Mouse (Mus musculus) hindbrain, postnatal 0 days (tissue): ENCODE results near the gene Crybb1. TPM values are rescaled to one million over a fixed set of nuclear protein-coding genes. Genes with fewer than 3 reads are reported as not detected.

Experiments
- ATAC-seq: fragments of 200-750 bp; cut with Nextera tagmentation; 2 replicates; pipeline ENCODE4 v1.8.0; 2017; ENCODE audit warnings: mild to moderate bottlenecking, moderate TSS enrichment, moderate library complexity
- DNase-seq: peaks from one replicate; pipeline ENCODE4 v3.0.0-alpha.2; 2015; ENCODE audit warnings: low spot score
- H3K27ac ChIP-seq: fragments of 300-500 bp; sonication (generic); 2 replicates; pipeline ENCODE4 v1.5.1; 2014; ENCODE audit warnings: mild to moderate bottlenecking
- H3K27me3 ChIP-seq: fragments of 300-500 bp; sonication (generic); 2 replicates; pipeline ENCODE4 v1.6.1; 2014; ENCODE audit warnings: low read length, mixed read lengths; ENCODE audit not compliant: insufficient read depth
- H3K36me3 ChIP-seq: fragments of 300-500 bp; sonication (generic); 2 replicates; pipeline ENCODE4 v1.6.1; 2014; ENCODE audit warnings: low read length, mixed read lengths; ENCODE audit not compliant: insufficient read depth
- H3K4me1 ChIP-seq: fragments of 300-500 bp; sonication (generic); 2 replicates; pipeline ENCODE4 v1.6.1; 2014; ENCODE audit warnings: antibody characterized with exemption, low read length, mixed read lengths; ENCODE audit not compliant: insufficient read depth
- H3K4me2 ChIP-seq: fragments of 300-500 bp; sonication (generic); 2 replicates; pipeline ENCODE4 v1.6.1; 2014; ENCODE audit warnings: low read depth, mild to moderate bottlenecking, low read length, moderate library complexity, mixed read lengths
- H3K4me3 ChIP-seq: fragments of 300-500 bp; sonication (generic); 2 replicates; pipeline ENCODE4 v1.5.1; 2014; ENCODE audit warnings: low read length
- H3K9ac ChIP-seq: fragments of 300-500 bp; sonication (generic); replicated peaks from 2 replicates; pipeline ENCODE4 v1.6.1; 2014; ENCODE audit warnings: mild to moderate bottlenecking, low read length, moderate library complexity, mixed read lengths
- H3K9me3 ChIP-seq: fragments of 300-500 bp; sonication (generic); 2 replicates; pipeline ENCODE4 v1.6.1; 2016; ENCODE audit warnings: low read length, mixed read lengths
- CTCF ChIP-seq: IDR thresholded peaks from 2 replicates; pipeline ENCODE4 v1.5.1; 2016; ENCODE audit warnings: antibody characterized with exemption, control low read depth, low read depth
- WGBS: fragments of 180-500 bp; shearing (Covaris S2); extraction: QIAGEN DNeasy Blood & Tissue Kit; methylation state at CpG from one replicate; pipeline ENCODE4 v1.1.7; 2014; 5-methylcytosine and 5-hydroxymethylcytosine counted together
- polyA plus RNA-seq: library from polyadenylated mRNA; unstranded; fragments of >200 nt; fragmentation: Nextera tagmentation; extraction: Ambion mirVana; gene quantifications from 2 replicates; pipeline ENCODE4 v1.2.1, GENCODE M21; 2015
- total RNA-seq: library from RNA; depleted of rRNA; stranded (reverse); fragments of >200 nt; gene quantifications from 2 replicates; pipeline ENCODE4 v1.2.3, GENCODE M21; 2014

Crybb1 gene
- total and polyA plus RNA-seq, 2 experiments from 2014 or later: 11.7 to 14.6 TPM

DNA sequence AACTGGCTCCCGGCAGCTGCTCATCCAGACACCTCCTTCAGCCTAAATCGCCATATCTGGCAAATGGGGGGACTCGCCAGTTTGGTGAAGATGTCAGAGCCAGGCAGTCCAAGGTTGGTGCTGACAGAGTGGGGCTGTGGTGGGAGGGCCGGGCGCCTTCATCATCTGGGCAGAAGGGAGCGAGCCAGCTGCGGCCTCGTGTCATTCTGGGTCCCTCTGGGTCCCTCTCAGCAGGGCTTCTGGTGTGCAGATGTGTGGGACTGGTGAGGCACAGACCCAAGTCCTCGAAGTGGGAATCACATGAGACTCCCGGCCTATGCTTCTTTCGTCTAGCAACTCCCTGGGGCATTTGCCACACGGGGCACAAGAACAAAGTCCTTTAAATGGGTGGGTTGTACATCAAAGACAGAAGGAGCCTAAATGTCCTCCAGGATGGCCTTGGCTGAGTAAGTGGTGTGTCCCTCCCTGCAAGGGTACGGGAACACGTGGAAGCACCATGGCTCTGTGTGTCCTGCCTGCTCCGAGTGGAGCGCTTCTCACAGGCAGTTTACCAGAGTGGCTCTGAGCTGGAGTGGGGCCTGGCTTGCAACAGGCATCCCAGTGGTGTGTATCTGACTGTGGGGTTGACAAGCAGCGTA, 36.8 kb downstream of the Crybb1 start:
- no peak overlapping the region for H3K9ac ChIP-seq
- no peaks in the 10 kb centered on the region for H3K27me3 ChIP-seq
- H3K4me1 ChIP-seq: peaks cover 8% of the 10 kb centered on the region; the same call in 1 of the 2 replicates
- peak overlapping the region; percentile 36; the same call in 1 of the 2 replicates for H3K27ac ChIP-seq
- no peak overlapping the region for H3K4me3 ChIP-seq
- no peaks in the 10 kb centered on the region for H3K36me3 ChIP-seq
- WGBS: 72% methylated on average over 17 of the region's 17 CpGs
- DNase-seq: no peak
- ATAC-seq: no peak
- no peak overlapping the region for H3K4me2 ChIP-seq
- TF ChIP-seq CTCF: no peak
- no peaks in the 10 kb centered on the region for H3K9me3 ChIP-seq

DNA sequence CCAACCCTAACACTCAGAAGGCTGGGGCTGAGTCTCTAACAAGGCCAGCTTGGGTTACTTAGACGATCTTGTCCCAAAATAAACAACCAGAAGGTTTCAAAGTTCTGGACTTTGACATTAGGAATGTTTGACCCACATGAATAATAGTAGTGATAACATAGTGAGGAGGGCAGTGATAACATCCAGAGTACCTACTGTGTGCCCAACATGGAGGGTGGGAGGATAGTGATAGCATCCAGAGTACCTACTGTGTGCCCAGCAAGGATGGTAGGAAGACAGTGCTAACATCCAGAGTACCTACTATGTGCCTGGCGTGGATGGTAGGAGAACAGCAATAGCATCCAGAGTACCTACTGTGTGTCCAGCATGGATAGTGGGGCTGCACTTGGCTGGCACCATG, 38.2 kb downstream of the Crybb1 start:
- no peak for ATAC-seq
- 86% methylated on average over 2 of the region's 2 CpGs for WGBS
- H3K36me3 ChIP-seq: no peaks in the 10 kb centered on the region

DNA sequence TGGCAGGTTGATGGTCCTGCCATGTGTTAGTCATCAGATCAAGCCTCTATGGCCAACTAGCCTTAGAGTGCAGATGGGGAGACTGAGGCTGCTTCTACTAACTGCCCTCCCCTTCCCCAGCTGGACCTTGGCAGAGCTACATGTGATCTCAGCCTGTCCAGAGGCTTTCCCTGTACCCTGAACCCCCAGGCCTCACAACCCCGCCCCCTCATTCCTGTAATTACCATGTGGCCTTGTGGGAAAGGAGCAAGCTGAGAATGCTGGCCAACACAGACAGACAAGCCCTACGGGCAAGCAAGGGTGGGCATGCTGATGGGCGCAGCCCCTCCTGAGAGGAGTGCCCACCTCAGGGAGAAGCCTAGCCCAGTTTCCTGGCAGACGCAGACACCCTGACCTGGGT, 39.1 kb downstream of the Crybb1 start:
- TF ChIP-seq CTCF: no peak
- no peaks in the 10 kb centered on the region for H3K9me3 ChIP-seq
- WGBS: 62% methylated on average over 4 of the region's 4 CpGs
- H3K4me1 ChIP-seq: peaks cover 8% of the 10 kb centered on the region; the same call in 1 of the 2 replicates
- no peaks in the 10 kb centered on the region for H3K36me3 ChIP-seq
- DNase-seq (no peak), ATAC-seq (no peak)
- no peaks in the 10 kb centered on the region for H3K27me3 ChIP-seq
- no peak overlapping the region for H3K27ac ChIP-seq
- no peak overlapping the region for H3K4me2 ChIP-seq
- no peak overlapping the region for H3K9ac ChIP-seq
- H3K4me3 ChIP-seq: no peak overlapping the region

More for the DNA sequence above, 38.2 kb downstream of the Crybb1 start:
- H3K27me3 ChIP-seq: no peaks in the 10 kb centered on the region
- H3K9me3 ChIP-seq: no peaks in the 10 kb centered on the region
- H3K4me2 ChIP-seq: no peak overlapping the region
- DNase-seq: no peak
- H3K27ac ChIP-seq: no peak overlapping the region
- H3K4me3 ChIP-seq: no peak overlapping the region
- peaks cover 8% of the 10 kb centered on the region; the same call in 1 of the 2 replicates for H3K4me1 ChIP-seq
- no peak overlapping the region for H3K9ac ChIP-seq
- no peak for TF ChIP-seq CTCF

DNA sequence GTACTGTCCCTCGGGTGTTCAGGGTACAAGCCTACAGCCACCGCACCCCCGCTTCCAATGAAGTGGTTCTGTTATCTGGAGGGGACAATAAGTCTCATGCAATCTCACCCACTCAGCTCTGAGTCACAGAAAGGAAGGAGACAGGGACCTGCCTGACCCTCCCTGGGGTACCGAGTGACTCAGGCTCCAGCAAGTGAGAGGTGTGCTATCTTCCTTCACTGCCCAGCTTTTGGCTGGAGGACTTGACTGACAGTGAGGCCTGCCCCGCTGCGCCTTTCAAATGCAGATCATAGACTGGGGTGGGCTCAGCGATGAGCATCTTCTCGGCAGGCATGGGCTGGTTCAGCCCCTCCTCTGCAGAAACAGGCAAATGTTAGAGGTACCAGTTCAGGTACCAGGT, 39.5 kb downstream of the Crybb1 start:
- H3K27ac ChIP-seq: no peak overlapping the region
- H3K36me3 ChIP-seq: no peaks in the 10 kb centered on the region
- no peak overlapping the region for H3K9ac ChIP-seq
- H3K9me3 ChIP-seq: no peaks in the 10 kb centered on the region
- no peak for DNase-seq
- no peaks in the 10 kb centered on the region for H3K27me3 ChIP-seq
- peaks cover 8% of the 10 kb centered on the region; the same call in 1 of the 2 replicates for H3K4me1 ChIP-seq
- no peak overlapping the region for H3K4me2 ChIP-seq
- H3K4me3 ChIP-seq: no peak overlapping the region
- 26% methylated on average over 8 of the region's 8 CpGs for WGBS
- TF ChIP-seq CTCF: no peak
- ATAC-seq: no peak

DNA sequence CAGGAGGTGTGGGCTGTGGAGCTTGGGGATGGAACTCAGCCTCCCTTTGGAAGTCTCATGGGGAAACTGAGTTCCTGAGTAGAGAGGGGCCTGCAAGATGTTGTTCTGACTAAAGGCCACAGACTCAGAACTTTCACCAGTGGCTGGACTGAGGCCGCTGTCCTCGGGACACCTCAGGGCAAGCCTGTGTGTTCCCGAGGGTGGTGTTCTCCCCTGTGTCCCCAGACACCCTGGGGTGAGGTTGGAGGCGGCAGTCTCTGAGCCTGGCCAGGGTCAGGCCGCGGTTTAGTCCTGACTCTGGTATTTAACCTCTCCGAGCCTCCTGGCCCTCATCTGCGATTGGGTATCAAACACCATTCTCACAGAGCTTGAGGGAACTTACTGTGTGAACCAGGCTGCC, 39.9 kb downstream of the Crybb1 start:
- WGBS: 55% methylated on average over 8 of the region's 8 CpGs
- Histone ChIP-seq H3K4me2 (no peak overlapping the region), H3K27me3 (no peaks in the 10 kb centered on the region), H3K9me3 (no peaks in the 10 kb centered on the region), H3K27ac (no peak overlapping the region), H3K4me1 (peaks cover 8% of the 10 kb centered on the region; the same call in 1 of the 2 replicates), H3K4me3 (no peak overlapping the region), H3K36me3 (no peaks in the 10 kb centered on the region), H3K9ac (no peak overlapping the region)
- no peak for ATAC-seq
- no peak for TF ChIP-seq CTCF
- DNase-seq: no peak

DNA sequence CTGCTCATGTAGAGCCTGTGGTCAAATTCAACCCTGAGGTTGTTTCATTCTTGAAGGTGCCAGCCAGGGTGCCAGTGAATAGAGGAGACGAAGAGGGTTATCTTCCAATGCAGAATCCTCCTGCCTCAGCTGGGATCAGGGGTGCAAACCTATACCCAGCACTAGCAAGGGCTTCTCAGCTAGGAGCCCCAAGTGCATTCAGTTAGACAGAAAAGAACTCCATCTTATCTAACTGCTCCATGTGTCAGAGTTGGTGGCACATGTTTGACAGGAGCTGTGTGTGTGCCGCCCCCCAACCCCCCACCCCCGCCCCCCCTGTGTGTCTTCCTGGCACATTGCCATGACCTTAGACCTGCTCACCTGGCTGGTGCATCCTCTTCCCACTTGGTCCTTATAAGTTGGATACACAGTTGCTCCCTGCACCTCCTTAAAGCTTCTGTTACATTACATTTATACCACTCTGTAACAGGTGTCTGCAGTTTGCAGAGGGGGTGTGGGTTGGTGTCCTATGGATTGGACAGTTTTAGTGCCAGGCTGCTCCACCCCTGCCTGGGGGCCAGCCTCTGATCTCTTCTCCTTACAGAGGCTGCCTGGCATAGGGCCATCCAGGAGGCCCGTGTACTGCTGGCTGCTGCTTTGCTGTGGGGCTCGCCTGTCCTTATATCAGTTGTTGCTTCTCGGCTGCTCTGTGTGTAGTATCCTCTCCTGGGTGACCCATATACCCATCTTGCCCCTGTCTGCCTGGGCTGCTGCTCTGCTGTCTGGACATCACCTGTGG, 41.0 kb downstream of the Crybb1 start:
- Histone ChIP-seq H3K9ac (no peak overlapping the region), H3K9me3 (no peaks in the 10 kb centered on the region), H3K27me3 (no peaks in the 10 kb centered on the region), H3K36me3 (no peaks in the 10 kb centered on the region), H3K4me3 (no peak overlapping the region), H3K4me2 (no peak overlapping the region), H3K27ac (peak overlapping the region; percentile 8; the same call in 1 of the 2 replicates), H3K4me1 (peaks cover 8% of the 10 kb centered on the region; the same call in 1 of the 2 replicates)
- DNase-seq (no peak), ATAC-seq (no peak)
- TF ChIP-seq CTCF: no peak
- 53% methylated on average over 6 of the region's 6 CpGs for WGBS
